Mouse (Mus musculus) limb, embryonic 15.5 days (tissue): ENCODE results near the gene Ptges. TPM values are rescaled to one million over a fixed set of nuclear protein-coding genes. Genes with fewer than 3 reads are reported as not detected.

Source experiments
- ATAC-seq: fragments of 200-750 bp; cut with Nextera tagmentation; 2 replicates; pipeline ENCODE4 v1.8.0; 2017; ENCODE audit warnings: low read depth, moderate TSS enrichment; ENCODE audit not compliant: insufficient number of reproducible peaks, low FRiP score, low TSS enrichment
- H3K27ac ChIP-seq: fragments of 300-500 bp; sonication (generic); 2 replicates; pipeline ENCODE4 v1.5.1; 2015; ENCODE audit warnings: moderate library complexity, mild to moderate bottlenecking, inconsistent platforms
- H3K27me3 ChIP-seq: fragments of 300-500 bp; sonication (generic); 2 replicates; pipeline ENCODE4 v1.6.1; 2015; ENCODE audit warnings: inconsistent platforms
- H3K36me3 ChIP-seq: fragments of 300-500 bp; sonication (generic); 2 replicates; pipeline ENCODE4 v1.6.1; 2015; ENCODE audit warnings: inconsistent platforms
- H3K4me1 ChIP-seq: fragments of 300-500 bp; sonication (generic); 2 replicates; pipeline ENCODE4 v1.6.1; 2015; ENCODE audit warnings: inconsistent platforms
- H3K4me2 ChIP-seq: fragments of 300-500 bp; sonication (generic); 2 replicates; pipeline ENCODE4 v1.6.1; 2015; ENCODE audit warnings: mild to moderate bottlenecking, inconsistent platforms
- H3K4me3 ChIP-seq: fragments of 300-500 bp; sonication (generic); 2 replicates; pipeline ENCODE4 v1.5.1; 2015; ENCODE audit warnings: mild to moderate bottlenecking, inconsistent platforms
- H3K9ac ChIP-seq: fragments of 300-500 bp; sonication (generic); 2 replicates; pipeline ENCODE4 v1.6.1; 2015; ENCODE audit warnings: inconsistent platforms
- H3K9me3 ChIP-seq: fragments of 300-500 bp; sonication (generic); 2 replicates; pipeline ENCODE4 v1.6.1; 2016; ENCODE audit warnings: inconsistent platforms
- WGBS: fragments of 180-500 bp; shearing (Covaris S2); methylation state at CpG from one replicate; pipeline ENCODE4 v1.1.7; 2015; 5-methylcytosine and 5-hydroxymethylcytosine counted together
- polyA plus RNA-seq: library from polyadenylated mRNA; unstranded; fragments of >200 nt; fragmentation: Nextera tagmentation; extraction: Ambion mirVana; gene quantifications from 2 replicates; pipeline ENCODE4 v1.2.1, GENCODE M21; 2015

Gene Ptges
- polyA plus RNA-seq, 1 experiment from 2014 or later, result 35.3 TPM

- no peak overlapping the region for H3K27ac ChIP-seq
- peaks cover 7% of the 10 kb centered on the region; the same call in 1 of the 2 replicates for H3K4me1 ChIP-seq
- H3K27me3 ChIP-seq, result no peaks in the 10 kb centered on the region
- WGBS, result 46% methylated on average over 4 of the region's 4 CpGs
- no peak overlapping the region for H3K9ac ChIP-seq
- H3K9me3 ChIP-seq, result no peaks in the 10 kb centered on the region
- no peaks in the 10 kb centered on the region for H3K36me3 ChIP-seq
- no peak overlapping the region for H3K4me2 ChIP-seq
- no peak overlapping the region for H3K4me3 ChIP-seq
- no peak for ATAC-seq
Measured at GRCm38 (mm10) chr2:30912291-30912773, 17.3 kb downstream of the Ptges start.

- Histone ChIP-seq H3K4me2 (no peak overlapping the region), H3K36me3 (no peaks in the 10 kb centered on the region)
- 69% methylated on average over 4 of the region's 4 CpGs for WGBS
Measured at GRCm38 (mm10) chr2:30906641-30907040, 23.0 kb downstream of the Ptges start.

DNA sequence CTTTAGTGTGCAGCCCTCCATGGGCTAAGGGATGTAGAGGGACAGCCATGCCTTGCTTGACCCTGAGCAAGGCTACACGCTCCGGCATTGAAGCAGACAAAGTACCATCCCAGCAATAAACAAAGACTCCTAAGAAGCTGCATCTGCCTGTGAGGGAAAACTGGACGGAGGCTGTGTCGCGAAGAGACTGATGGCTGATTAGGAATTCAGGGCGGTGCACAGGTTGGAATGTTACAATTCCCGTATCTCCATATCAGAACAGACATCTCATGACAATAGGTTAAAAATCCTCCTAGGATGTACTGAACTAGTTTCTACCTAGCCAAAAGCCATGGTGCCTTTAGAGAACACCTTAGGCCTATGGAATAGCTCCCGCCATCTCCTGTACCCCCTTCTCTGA, 23.8 kb downstream of the Ptges start:
- Histone ChIP-seq H3K9me3 (no peaks in the 10 kb centered on the region), H3K9ac (no peak overlapping the region), H3K36me3 (no peaks in the 10 kb centered on the region), H3K4me1 (peaks cover 28% of the 10 kb centered on the region), H3K27me3 (no peaks in the 10 kb centered on the region), H3K4me2 (no peak overlapping the region), H3K4me3 (no peak overlapping the region), H3K27ac (0 out of 2 replicates have a peak overlapping the region, but pooled peaks have one; percentile 13)
- 80% methylated on average over 8 of the region's 8 CpGs for WGBS
- ATAC-seq, result no peak

More at GRCm38 (mm10) chr2:30906641-30907040, 23.0 kb downstream of the Ptges start:
- H3K9me3 ChIP-seq, result no peaks in the 10 kb centered on the region
- H3K4me1 ChIP-seq, result peaks cover 24% of the 10 kb centered on the region
- no peak overlapping the region for H3K27ac ChIP-seq
- no peak overlapping the region for H3K9ac ChIP-seq
- ATAC-seq, result no peak
- no peaks in the 10 kb centered on the region for H3K27me3 ChIP-seq
- H3K4me3 ChIP-seq, result no peak overlapping the region

GRCm38 (mm10) chr2:30904991-30905390, 24.7 kb downstream of the Ptges start:
- Histone ChIP-seq H3K36me3 (peaks cover 3% of the 10 kb centered on the region; the same call in 1 of the 2 replicates), H3K9ac (no peak overlapping the region), H3K27ac (no peak overlapping the region), H3K4me3 (no peak overlapping the region), H3K27me3 (no peaks in the 10 kb centered on the region), H3K4me2 (no peak overlapping the region), H3K9me3 (no peaks in the 10 kb centered on the region), H3K4me1 (peaks cover 28% of the 10 kb centered on the region)
- WGBS, result 62% methylated on average over 7 of the region's 7 CpGs
- no peak for ATAC-seq

DNA sequence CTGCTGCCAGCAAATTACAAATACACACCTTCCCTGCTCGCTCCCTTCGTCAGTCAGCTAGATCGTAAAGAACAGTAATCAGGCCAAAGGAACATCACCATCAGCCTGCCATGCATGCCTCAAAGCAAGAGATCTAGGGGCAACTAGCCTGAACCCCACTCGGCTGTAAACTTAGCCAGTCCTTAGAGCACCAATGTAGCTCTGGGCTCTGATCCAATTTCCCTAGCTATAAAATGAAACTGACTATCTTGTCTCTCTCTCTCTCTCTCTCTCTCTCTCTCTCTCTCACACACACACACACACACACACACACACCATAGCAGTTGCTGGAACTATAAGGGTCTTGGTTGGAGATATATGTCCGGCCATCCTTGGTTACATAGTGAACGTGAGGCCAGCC, 25.4 kb downstream of the Ptges start:
- Histone ChIP-seq H3K4me1 (peaks cover 28% of the 10 kb centered on the region), H3K9ac (no peak overlapping the region), H3K9me3 (no peaks in the 10 kb centered on the region), H3K27me3 (no peaks in the 10 kb centered on the region), H3K4me3 (no peak overlapping the region), H3K4me2 (no peak overlapping the region), H3K27ac (no peak overlapping the region), H3K36me3 (peaks cover 6% of the 10 kb centered on the region; the same call in 1 of the 2 replicates)
- ATAC-seq, result no peak
- 68% methylated on average over 6 of the region's 6 CpGs for WGBS

GRCm38 (mm10) chr2:30902726-30903722, 26.6 kb downstream of the Ptges start:
- Histone ChIP-seq H3K9me3 (no peaks in the 10 kb centered on the region), H3K4me2 (peak overlapping the region; percentile 87), H3K4me1 (peaks cover 32% of the 10 kb centered on the region), H3K36me3 (peaks cover 6% of the 10 kb centered on the region; the same call in 1 of the 2 replicates), H3K9ac (peak overlapping the region; percentile 39), H3K27me3 (no peaks in the 10 kb centered on the region), H3K27ac (peak overlapping the region; percentile 29), H3K4me3 (peak overlapping the region; percentile 53)
- WGBS, result 7% methylated on average over 35 of the region's 37 CpGs
- peak; percentile 64; the same call in 1 of the 2 replicates for ATAC-seq

GRCm38 (mm10) chr2:30902256-30902655, 27.4 kb downstream of the Ptges start:
- Histone ChIP-seq H3K4me2 (peak overlapping the region; percentile 87), H3K9me3 (no peaks in the 10 kb centered on the region), H3K9ac (peak overlapping the region; percentile 39), H3K36me3 (peaks cover 6% of the 10 kb centered on the region; the same call in 1 of the 2 replicates), H3K4me3 (peak overlapping the region; percentile 53), H3K27ac (peak overlapping the region; percentile 29), H3K27me3 (no peaks in the 10 kb centered on the region), H3K4me1 (peaks cover 40% of the 10 kb centered on the region)
- WGBS, result 21% methylated on average over 8 of the region's 8 CpGs
- no peak for ATAC-seq

DNA sequence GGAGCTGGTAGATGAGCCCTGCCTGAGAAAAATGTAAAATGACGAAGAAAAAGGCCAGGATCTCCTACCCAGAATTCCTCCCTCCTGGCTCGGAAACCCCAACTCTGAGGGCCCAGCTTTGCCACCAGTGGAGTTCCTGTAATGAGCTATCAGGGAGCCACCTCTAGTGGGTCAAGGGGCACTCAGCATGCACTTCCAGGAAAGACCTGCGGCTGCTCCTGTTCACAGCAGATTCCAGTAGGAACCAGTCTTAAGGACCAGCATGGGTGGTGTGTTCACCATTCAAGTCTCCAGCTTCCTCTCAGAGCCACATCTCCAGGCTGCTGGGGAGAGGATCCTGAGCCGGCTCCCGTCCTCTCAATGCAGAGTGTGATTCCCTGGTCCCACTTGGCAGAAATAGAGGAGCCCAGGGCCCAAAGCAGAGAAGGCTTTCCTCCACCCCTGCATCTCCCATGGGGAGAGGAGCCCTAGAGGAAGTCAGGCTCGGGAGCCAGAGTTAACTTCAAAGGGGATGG, 28.0 kb downstream of the Ptges start:
- Histone ChIP-seq H3K4me1 (peaks cover 45% of the 10 kb centered on the region), H3K9ac (0 out of 2 replicates have a peak overlapping the region, but pooled peaks have one; percentile 39), H3K27me3 (no peaks in the 10 kb centered on the region), H3K4me2 (peak overlapping the region; percentile 87), H3K4me3 (peak overlapping the region; percentile 53), H3K9me3 (no peaks in the 10 kb centered on the region), H3K27ac (peak overlapping the region; percentile 29; the same call in 1 of the 2 replicates), H3K36me3 (peaks cover 6% of the 10 kb centered on the region; the same call in 1 of the 2 replicates)
- 39% methylated on average over 6 of the region's 6 CpGs for WGBS
- ATAC-seq, result no peak

- H3K4me2 ChIP-seq, result no peak overlapping the region
- H3K9ac ChIP-seq, result no peak overlapping the region
- WGBS, result 83% methylated on average over 14 of the region's 14 CpGs
- H3K36me3 ChIP-seq, result peaks cover 6% of the 10 kb centered on the region; the same call in 1 of the 2 replicates
- no peak for ATAC-seq
- no peaks in the 10 kb centered on the region for H3K27me3 ChIP-seq
- peak overlapping the region; percentile 22; the same call in 1 of the 2 replicates for H3K27ac ChIP-seq
- H3K4me3 ChIP-seq, result no peak overlapping the region
- no peaks in the 10 kb centered on the region for H3K9me3 ChIP-seq
- H3K4me1 ChIP-seq, result peaks cover 45% of the 10 kb centered on the region
Measured at GRCm38 (mm10) chr2:30899397-30900069, 30.1 kb downstream of the Ptges start.

GRCm38 (mm10) chr2:30897291-30897690, 32.4 kb downstream of the Ptges start:
- ATAC-seq, result peak; percentile 59; the same call in 1 of the 2 replicates
- Histone ChIP-seq H3K9ac (no peak overlapping the region), H3K4me1 (peaks cover 28% of the 10 kb centered on the region), H3K27ac (peak overlapping the region; percentile 11; the same call in 1 of the 2 replicates), H3K36me3 (peaks cover 8% of the 10 kb centered on the region; the same call in 1 of the 2 replicates), H3K4me2 (no peak overlapping the region), H3K27me3 (no peaks in the 10 kb centered on the region), H3K4me3 (no peak overlapping the region), H3K9me3 (no peaks in the 10 kb centered on the region)
- 17% methylated on average over 6 of the region's 6 CpGs for WGBS

DNA sequence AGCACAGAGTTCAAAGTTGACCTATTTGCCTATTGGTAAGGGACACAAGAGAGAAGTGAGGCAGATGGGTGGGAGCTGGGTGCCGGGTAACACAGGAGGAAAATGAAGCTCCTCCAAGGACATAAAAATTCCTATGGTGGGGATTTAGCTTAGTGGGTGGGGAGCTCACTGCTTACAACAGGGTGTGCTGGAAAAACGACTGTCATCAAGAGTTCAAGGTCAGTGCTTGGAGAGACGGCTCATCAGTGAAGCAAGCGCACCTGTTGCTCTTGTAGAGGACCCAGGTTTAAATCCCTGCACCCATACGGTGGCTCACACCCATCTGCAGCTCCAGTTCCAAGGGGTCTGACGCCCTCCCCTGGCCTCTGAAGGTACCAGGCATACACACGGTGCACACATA, 35.7 kb downstream of the Ptges start:
- Histone ChIP-seq H3K4me1 (peaks cover 21% of the 10 kb centered on the region), H3K4me3 (no peak overlapping the region), H3K27me3 (no peaks in the 10 kb centered on the region), H3K36me3 (0 out of 2 replicates have a peak, but pooled peaks cover 4% of the 10 kb centered on the region), H3K9me3 (no peaks in the 10 kb centered on the region), H3K27ac (no peak overlapping the region), H3K9ac (no peak overlapping the region), H3K4me2 (no peak overlapping the region)
- 74% methylated on average over 7 of the region's 7 CpGs for WGBS
- ATAC-seq, result no peak
